Mouse (Mus musculus): ENCODE measurements at regions not wholly inside any gene's neighbourhood (a gene's known extent, or its start where the extent isn't known, plus 50 kb on each side); places are given as distances from the start of the nearest gene placed in this dataset.

DNA sequence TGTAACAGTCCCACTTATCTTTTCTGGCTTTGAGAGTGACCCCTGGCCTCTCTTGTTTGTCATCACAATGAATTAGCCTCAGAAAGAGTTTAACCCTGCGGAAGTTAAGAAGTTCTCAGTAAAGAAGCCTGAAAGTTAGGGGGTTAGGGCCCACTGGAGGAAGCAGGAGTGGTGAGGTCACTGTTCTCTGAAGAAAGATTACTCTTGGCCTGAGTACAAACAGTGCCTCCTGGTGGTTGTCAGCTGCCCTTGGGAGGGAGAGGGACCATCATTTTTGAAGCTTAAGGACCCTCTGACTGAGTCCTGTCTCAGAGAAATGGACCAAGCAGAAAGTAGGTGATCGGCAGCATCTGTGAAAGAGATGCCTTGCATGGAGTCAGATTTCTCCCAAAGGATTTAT lies 318.3 kb upstream of the Id2 start (continued):
- TF ChIP-seq ZMIZ1 (IDR thresholded peaks at IDR 0.05; ENCODE audit: low read depth, low read length), result no peak
- TF ChIP-seq RAD21 (IDR thresholded peaks at IDR 0.05; ENCODE audit: low read depth, low read length), result peak; percentile 79
- TF ChIP-seq GABPA (IDR thresholded peaks at IDR 0.05; ENCODE audit: insufficient replicate concordance, low read depth, low read length), result no peak
- no peak for TF ChIP-seq HCFC1 (IDR thresholded peaks at IDR 0.05; ENCODE audit: low read depth, low read length)
- TF ChIP-seq CHD2 (IDR thresholded peaks at IDR 0.05; ENCODE audit: low read length), result no peak
- no peak for TF ChIP-seq MAZ (IDR thresholded peaks at IDR 0.05; ENCODE audit: low read depth, low read length)
- no peak for TF ChIP-seq IRF4 (IDR thresholded peaks at IDR 0.05; ENCODE audit: low read depth, low read length)
- no peak for TF ChIP-seq CHD1 (IDR thresholded peaks at IDR 0.05; ENCODE audit: low read depth, low read length)

DNA sequence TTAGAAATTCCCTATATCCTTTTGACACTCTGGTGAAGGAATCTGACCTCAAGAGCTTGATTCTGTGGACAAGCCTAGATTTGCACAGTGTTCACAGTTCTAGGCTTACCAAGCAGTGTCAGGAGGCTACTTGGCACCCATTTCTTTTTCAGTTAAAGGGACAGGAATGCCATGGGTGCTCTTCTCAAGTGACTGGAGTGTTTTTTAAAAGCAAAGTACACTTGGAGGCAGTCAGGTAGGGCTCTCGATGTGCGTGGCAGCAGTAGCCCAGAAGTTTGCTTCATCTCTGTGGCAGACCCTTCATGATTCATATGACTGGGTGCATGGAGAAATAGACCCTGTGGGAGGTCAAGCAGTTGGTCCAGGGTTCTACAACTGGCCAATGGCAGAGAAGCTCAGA lies 310.4 kb upstream of the Id2 start:
- H3K4me1 ChIP-seq (ENCODE audit: control insufficient read depth in 1 of 2, insufficient read depth in 2 of 2), result no peaks in the 10 kb centered on the region
- in situ Hi-C loops (cut with MboI; ENCODE audit: low pct_ligation_motif_present, low pct_unique_long_range_greater_than_20kb, low sequenced_read_pairs), result loop anchor here (5.0 kb wide), 1 partner anchor 95 kb away; no protein-coding TSS in a partner anchor
- no peak overlapping the region for H3K27ac ChIP-seq (ENCODE audit: insufficient read depth, low read depth)
- H3K4me2 ChIP-seq (ENCODE audit: insufficient read depth, low read depth, poor library complexity, severe bottlenecking), result no peak overlapping the region
- H3K79me2 ChIP-seq (replicated peaks; ENCODE audit: control insufficient read depth, extremely low read depth, insufficient read depth, poor library complexity, severe bottlenecking), result no peaks in the 10 kb centered on the region
- H3K9me3 ChIP-seq (replicated peaks; ENCODE audit: low read length), result peaks cover 1% of the 10 kb centered on the region
- dilution Hi-C loops (cut with MboI; ENCODE audit: extremely low pct_ligation_motif_present, extremely low pct_unique_long_range_greater_than_20kb, low sequenced_read_pairs), result no loop called here
- no peaks in the 10 kb centered on the region for H3K36me3 ChIP-seq (replicated peaks in 1 of 2; ENCODE audit: control insufficient read depth in 1 of 2, insufficient read depth in 1 of 2, low read length in 1 of 2)
- no peak overlapping the region for H3K9ac ChIP-seq (ENCODE audit: insufficient read depth, low read depth)
- H3K27me3 ChIP-seq (replicated peaks), result no peaks in the 10 kb centered on the region
- DNase-seq (ENCODE audit: extremely low read depth), result no peak
- TF ChIP-seq SIN3A (IDR thresholded peaks at IDR 0.05; ENCODE audit: low read length) (no peak), ZNF384 (IDR thresholded peaks at IDR 0.05; ENCODE audit: low read depth, low read length) (no peak), NELFE (IDR thresholded peaks at IDR 0.05; ENCODE audit: low read depth, low read length) (no peak), CTCF (conservative IDR thresholded peaks at IDR 0.05 in 1 of 2, IDR thresholded peaks at IDR 0.05 in 1 of 2; ENCODE audit: low read depth in 2 of 2, low read length in 2 of 2) (no peak), MXI1 (IDR thresholded peaks at IDR 0.05; ENCODE audit: low read depth, low read length) (no peak), USF2 (conservative IDR thresholded peaks at IDR 0.05; ENCODE audit: low read depth, low read length) (no peak), MYC (IDR thresholded peaks at IDR 0.05; ENCODE audit: low read depth, low read length) (no peak), MEF2A (IDR thresholded peaks at IDR 0.05; ENCODE audit: borderline replicate concordance, low read depth, low read length) (no peak)
- H3K4me3 ChIP-seq (replicated peaks in 1 of 3; ENCODE audit: low read depth in 2 of 3, low read length in 2 of 3, poor library complexity in 1 of 3), result no peak overlapping the region

DNA sequence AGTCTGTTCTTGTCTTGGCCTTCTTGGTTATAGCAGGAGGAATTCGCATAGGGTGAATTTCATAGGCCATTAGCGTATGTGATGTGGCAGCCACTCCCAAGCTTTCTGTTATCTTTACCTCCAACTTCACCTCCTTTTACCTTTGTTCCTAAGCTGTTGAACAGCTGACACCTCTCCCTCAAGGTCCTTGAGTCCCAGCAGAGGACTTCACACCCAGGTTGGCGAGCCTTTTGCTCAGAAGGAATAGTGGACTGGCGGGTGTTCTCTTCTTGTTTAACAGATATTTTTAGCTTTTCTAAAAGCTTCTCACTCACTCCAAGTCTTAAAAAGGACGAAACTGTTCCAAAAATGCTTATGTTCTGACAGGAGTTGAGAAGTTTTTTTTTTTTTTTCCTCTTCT lies 303.4 kb upstream of the Id2 start:
- TF ChIP-seq MAX (IDR thresholded peaks at IDR 0.05; ENCODE audit: low read length) (no peak), MXI1 (IDR thresholded peaks at IDR 0.05; ENCODE audit: low read depth, low read length) (no peak), USF1 (IDR thresholded peaks at IDR 0.05; ENCODE audit: low read depth, low read length) (no peak), SMC3 (IDR thresholded peaks at IDR 0.05; ENCODE audit: low read depth, low read length) (no peak), ZKSCAN1 (IDR thresholded peaks at IDR 0.05; ENCODE audit: borderline replicate concordance, low read depth, low read length) (no peak), IRF4 (IDR thresholded peaks at IDR 0.05; ENCODE audit: low read depth, low read length) (no peak), CHD2 (IDR thresholded peaks at IDR 0.05; ENCODE audit: low read length) (no peak), JUND (conservative IDR thresholded peaks at IDR 0.05; ENCODE audit: low read depth, low read length) (no peak), POLR2AphosphoS2 (IDR thresholded peaks at IDR 0.05; ENCODE audit: low read depth, low read length) (no peak), ELF1 (IDR thresholded peaks at IDR 0.05; ENCODE audit: low read depth, low read length) (no peak), TBP (conservative IDR thresholded peaks at IDR 0.05; ENCODE audit: low read depth, low read length) (no peak), NELFE (IDR thresholded peaks at IDR 0.05; ENCODE audit: low read depth, low read length) (no peak), RCOR1 (conservative IDR thresholded peaks at IDR 0.05; ENCODE audit: low read depth, low read length) (no peak), JUN (IDR thresholded peaks at IDR 0.05; ENCODE audit: insufficient read depth, low read depth, low read length) (no peak), NRF1 (IDR thresholded peaks at IDR 0.05; ENCODE audit: low read depth, low read length) (no peak), KAT2A (IDR thresholded peaks at IDR 0.05; ENCODE audit: insufficient replicate concordance, low read length) (no peak), CHD1 (IDR thresholded peaks at IDR 0.05; ENCODE audit: low read depth, low read length) (no peak)
- Histone ChIP-seq H3K27ac (ENCODE audit: insufficient read depth, low read depth) (no peak overlapping the region), H3K9ac (ENCODE audit: insufficient read depth, low read depth) (no peak overlapping the region), H3K9me3 (replicated peaks; ENCODE audit: low read length) (no peaks in the 10 kb centered on the region), H3K4me3 (replicated peaks in 1 of 3; ENCODE audit: low read depth in 2 of 3, low read length in 2 of 3, poor library complexity in 1 of 3) (no peak overlapping the region), H3K4me2 (ENCODE audit: insufficient read depth, low read depth, poor library complexity, severe bottlenecking) (no peak overlapping the region), H3K27me3 (replicated peaks) (no peaks in the 10 kb centered on the region), H3K36me3 (replicated peaks in 1 of 2; ENCODE audit: control insufficient read depth in 1 of 2, insufficient read depth in 1 of 2, low read length in 1 of 2) (no peaks in the 10 kb centered on the region), H3K79me2 (replicated peaks; ENCODE audit: control insufficient read depth, extremely low read depth, insufficient read depth, poor library complexity, severe bottlenecking) (no peaks in the 10 kb centered on the region), H3K4me1 (ENCODE audit: control insufficient read depth in 1 of 2, insufficient read depth in 2 of 2) (no peaks in the 10 kb centered on the region)
- dilution Hi-C loops (cut with MboI; ENCODE audit: extremely low pct_ligation_motif_present, extremely low pct_unique_long_range_greater_than_20kb, low sequenced_read_pairs), result no loop called here
- in situ Hi-C loops (cut with MboI; ENCODE audit: low pct_ligation_motif_present, low pct_unique_long_range_greater_than_20kb, low sequenced_read_pairs), result no loop called here
- DNase-seq (ENCODE audit: extremely low read depth), result no peak
